Mouse (Mus musculus) kidney, adult 8-10 months (tissue): ENCODE results near the gene Denr.

Experiments
- DNase-seq, 2 experiments: peaks; one replicate each; pipeline ENCODE4 v3.0.0; 2022

Gene Denr

DNA sequence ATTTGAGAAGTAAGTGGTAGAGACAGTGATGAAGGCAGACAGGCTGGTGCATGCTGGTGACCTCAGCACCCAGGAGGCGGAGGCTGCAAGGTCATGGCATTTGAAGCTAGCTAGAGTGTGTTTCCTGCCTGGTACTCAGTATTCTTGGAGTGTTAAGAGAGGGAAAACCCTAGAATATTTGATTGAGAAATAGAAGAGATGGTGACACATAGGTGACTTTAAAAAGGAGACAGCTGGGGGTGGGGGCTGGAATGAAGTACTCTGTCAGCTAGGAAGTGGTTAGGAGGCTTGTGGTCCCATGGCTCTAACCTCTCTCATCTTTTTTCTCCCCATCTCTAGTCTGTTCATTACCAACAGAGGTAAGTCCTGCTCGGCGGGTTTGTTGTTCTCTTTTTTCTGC is 7.9 kb downstream of the Denr start:
- no peak for DNase-seq

- no peak for DNase-seq
Observed at GRCm38 (mm10) chr5:123922112-123922511, 15.1 kb downstream of the Denr start.

- DNase-seq = no peak
Observed at GRCm38 (mm10) chr5:123927118-123927517, 20.1 kb downstream of the Denr start, which contains the start of gene Gm43518. Gm43518 (plus strand) TSS chr5:123927418.

- peak; percentile 91 to 92 for DNase-seq
Observed at GRCm38 (mm10) chr5:123930508-123930989, 23.6 kb downstream of the Denr start, which contains the start of gene Ccdc62. Ccdc62 (plus strand) TSS chr5:123930679.

DNA sequence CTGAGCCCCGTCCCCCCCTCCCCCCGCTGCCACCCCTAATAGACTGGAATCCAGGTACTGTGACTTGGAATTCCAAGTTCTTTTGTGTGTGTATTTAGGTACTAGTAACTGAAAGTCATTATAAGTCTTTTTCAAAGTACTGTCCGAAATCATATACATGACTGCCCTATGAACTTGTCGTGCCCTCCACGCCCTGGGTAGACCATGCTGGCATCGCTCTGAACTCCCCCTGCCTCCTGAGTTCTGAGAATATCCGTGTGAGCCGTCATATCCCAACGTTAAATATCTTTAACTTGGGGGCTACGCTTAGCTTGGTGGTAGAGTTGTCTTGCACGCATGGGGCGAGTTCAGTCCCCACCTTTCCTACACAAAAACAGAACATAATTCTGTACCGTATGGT is 24.2 kb downstream of the Denr start:
- no peak for DNase-seq

GRCm38 (mm10) chr5:123932927-123933326 is 26.0 kb downstream of the Denr start:
- DNase-seq = no peak

DNA sequence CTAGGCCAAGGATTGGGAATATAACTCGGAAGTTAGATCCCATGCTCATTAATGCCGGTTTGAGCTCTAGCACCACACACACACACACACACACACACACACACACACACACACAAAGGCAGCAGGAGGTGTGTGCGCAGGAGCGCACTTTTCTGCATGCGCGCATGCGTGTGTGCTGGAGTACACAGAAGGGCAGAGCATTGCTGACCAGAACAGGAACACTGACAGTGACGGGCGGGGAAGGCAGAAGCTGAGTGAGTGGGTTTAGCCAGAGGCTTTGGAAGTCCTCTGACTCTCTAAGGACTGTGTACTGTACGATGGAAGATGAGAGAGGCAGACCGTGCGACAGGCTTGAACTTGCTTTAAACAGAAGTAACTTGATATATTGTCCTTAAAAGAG is 26.6 kb downstream of the Denr start:
- DNase-seq = no peak

- peak in 1 of 2 experiments; percentile 25 for DNase-seq
Observed at GRCm38 (mm10) chr5:123933957-123934591, 27.1 kb downstream of the Denr start.

DNA sequence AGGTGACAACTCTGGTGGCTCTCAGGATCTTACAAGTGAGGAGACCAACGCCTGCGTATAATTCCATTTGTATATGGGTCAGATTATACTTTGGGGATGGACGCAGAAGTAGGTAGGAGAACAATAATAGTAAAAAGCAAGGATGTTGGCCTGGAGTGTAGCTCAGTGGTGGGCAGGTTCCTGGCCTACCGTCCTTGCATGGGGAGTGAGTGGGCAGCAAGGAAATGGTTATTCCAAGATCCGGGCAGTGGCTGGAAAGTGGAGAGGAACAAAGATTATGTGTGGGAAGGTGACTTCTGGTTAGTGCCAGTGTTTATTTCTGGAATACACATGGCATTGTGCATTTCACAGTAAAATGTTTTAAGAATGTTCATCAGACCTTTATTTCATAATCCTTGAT is 29.0 kb downstream of the Denr start:
- no peak for DNase-seq

DNA sequence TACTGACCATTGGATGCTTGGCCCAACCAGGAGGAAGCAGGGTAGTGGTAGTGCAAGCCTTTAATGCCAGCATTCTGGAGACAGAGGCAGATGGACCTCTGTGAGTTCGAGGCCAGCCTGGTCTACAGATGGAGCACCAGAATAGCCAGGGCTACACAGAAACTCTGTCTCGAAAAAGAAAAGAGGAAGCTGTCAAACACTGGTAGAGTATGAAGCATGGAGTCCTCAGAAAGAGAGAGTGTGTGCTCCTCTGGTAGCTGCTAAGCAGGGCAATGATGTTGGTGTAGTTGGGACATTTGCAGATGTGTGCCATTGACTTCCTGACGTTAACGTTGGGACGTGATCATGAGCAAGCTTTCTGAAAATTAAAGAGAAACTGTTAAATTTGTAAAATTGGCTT is 31.5 kb downstream of the Denr start:
- no peak for DNase-seq

- DNase-seq = no peak
Observed at GRCm38 (mm10) chr5:123946546-123946945, 39.6 kb downstream of the Denr start.

DNA sequence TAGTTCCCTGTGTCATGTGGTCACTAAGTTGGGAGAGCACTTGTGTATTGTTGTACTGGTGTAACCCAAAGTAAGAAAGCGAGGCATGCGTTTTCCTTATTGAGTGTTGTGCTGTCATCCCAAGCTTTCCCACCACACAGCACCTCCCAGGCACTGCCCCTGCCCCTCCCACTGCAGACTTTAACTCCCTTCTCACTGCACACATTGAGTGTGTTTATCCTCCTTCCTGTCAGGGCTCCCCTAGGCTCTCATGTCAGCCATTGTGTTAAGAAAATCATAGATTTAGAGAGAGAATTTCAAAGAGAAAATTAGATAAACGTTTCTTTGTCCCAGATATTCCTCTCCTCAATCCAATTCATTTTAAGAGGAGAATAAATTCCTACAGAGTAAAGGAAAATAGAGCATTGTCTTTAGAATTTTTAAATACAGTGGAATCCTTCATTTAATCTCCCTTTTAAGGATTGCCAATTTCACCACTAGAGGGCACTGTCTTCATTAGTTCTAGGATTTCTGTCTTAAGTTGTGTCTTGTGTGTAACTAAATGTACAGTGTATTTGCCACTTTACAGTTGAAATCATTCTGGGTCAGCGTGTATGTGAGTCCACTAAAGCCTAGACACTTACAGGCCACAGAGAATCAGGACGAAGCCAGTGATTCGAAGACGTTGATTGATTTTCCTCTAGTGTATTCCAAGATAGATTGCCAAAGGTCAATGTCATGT is 40.2 kb downstream of the Denr start:
- DNase-seq = peak in 1 of 2 experiments; percentile 42

DNA sequence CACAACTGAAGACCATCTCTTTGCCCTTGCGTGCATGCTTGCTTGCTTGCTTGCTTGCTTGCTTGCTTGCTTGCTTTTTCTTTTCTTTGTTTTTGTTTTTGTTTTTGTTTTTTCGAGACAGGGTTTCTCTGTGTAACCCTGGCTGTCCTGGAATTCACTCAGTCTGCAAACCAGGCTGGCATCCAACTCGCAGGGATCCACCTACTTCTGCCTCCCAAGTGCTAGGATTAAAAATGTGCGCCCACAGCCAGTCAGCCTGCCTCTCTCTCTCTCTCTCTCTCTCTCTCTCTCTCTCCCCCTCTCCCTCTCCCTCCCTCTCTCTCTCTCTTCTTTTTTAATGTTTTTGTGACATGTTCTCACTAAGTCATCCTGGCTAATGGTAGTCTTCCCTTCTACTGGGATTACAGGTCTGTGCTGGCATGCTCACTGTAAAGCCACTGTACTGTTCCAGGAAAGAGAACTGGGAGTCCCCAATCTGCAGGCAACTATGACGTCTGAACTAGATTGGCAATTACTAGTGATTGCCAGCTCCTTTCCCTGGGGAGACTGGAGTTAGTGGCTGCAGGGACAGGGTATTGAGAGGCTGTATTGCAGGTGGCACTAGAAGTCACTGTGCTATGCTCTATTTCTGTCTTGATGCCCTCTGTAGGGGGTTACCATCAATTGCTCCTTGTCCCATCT is 45.5 kb downstream of the Denr start:
- no peak for DNase-seq

DNA sequence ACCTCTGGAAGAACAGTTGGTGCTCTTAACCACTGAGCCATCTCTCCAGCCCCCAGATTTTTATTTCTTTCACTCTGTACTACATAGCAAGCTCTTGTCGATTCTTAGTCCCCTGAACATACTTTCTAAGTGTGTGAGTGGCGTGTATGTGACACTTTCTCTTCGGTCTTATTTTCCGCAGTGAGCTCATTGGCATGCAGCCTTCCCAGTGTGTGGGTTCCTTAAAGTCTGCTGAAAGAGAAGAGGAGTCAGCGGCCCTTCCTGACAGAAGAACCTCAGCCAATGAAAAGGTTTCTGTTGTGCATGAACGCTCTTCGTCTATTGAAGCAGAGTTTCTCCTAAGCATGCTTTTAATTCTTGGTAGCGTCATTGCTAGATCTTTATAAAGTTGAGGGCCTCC is 50.2 kb downstream of the Denr start:
- DNase-seq = no peak

DNA sequence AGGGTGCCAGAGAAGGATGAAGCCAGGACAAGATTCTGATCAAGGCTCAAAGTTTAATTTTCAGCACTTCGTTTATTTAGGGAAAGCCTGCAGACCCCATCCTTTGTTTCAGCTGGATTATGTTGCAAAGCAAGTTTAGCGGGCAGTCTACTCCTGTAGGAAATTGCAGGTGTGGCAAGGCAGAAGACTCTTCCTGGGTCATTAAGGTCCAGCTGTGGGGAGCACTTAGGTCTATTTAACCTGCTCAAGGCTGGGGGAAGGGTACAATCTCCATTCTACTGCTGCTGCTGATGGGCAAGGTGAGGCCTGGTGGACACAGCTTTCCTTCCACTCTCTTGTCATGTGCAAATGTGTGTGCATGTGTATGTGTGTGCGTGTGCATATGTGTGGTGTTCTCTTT is 52.0 kb downstream of the Denr start:
- no peak for DNase-seq

DNA sequence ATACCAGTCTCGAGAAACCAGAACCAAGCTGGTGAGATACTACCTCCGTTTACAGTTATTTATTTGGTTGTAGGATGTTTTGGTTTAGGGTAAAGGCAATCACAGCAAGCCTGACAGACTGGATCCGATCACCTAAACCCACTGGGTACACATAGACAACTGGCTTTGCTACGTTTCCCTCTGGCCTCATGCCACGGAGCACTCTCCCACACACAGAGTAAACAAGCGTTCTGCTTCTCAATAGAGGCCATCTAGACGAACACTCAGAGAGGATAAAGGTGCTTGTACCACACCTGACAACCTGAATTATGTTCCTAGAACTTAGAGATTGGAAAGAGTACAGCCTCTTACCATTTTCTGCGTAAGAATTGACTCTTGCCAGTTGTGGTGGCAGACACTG is 53.2 kb downstream of the Denr start:
- DNase-seq = no peak

GRCm38 (mm10) chr5:123961046-123961445 is 54.1 kb downstream of the Denr start:
- no peak for DNase-seq

DNA sequence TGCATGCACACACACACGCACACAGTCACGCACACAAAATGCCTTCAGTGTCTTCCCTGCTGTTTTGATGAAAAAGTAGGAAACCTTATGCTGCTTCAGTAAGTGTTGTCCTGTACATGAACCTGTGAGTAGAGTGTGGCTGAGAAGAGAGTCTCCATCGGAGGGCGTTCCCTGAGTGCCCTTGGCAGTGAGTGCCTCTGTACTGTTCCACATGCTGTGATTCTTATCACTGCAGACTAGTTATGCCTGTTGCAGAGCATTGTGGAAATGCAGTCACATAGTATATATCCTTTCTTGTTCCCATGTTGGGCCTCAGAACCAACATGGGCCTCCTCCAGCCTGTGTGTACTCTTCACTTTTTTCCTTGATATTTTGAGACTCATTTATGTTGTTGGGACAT is 57.2 kb downstream of the Denr start:
- no peak for DNase-seq

DNA sequence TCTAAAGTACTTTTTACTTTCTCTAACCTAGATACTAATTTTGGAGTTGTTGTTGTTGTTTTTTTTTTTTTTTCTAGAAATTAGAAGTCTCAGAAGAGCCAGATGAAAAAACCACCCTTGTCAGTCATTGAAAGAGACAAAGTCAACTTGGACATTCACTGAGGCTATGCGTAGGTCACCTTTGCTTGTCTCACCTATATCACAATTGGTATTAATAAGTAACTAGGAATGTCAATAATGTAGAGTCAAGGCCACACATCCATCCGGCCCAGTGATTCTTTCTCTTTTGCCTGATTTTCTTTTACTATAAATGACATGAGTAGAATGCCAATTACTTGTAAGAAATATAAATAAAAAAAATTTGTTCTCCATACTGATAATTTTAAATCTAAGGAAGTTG is 59.8 kb downstream of the Denr start:
- DNase-seq = no peak

DNA sequence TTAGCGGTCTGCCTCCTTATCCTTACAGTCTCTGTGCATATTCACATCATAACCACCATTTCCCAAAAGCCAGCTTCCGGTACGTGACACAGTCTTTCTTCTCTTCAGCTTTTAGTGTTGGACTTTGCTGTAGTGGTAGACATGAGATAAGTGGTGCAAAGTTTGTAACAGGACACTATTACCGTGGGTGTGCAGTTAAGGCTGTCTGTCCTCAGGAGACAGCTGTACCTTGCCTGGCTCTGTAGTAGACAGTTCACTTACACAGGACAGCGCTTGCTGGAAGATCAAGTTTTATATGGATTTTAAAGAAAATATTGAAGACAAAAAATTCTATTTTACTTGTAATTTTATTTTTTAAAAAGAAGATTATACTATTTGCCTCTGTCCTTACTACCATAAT is 61.5 kb downstream of the Denr start:
- DNase-seq = no peak

- peak; percentile 71 to 77 for DNase-seq
Observed at GRCm38 (mm10) chr5:123969216-123969615, 62.2 kb downstream of the Denr start.

DNA sequence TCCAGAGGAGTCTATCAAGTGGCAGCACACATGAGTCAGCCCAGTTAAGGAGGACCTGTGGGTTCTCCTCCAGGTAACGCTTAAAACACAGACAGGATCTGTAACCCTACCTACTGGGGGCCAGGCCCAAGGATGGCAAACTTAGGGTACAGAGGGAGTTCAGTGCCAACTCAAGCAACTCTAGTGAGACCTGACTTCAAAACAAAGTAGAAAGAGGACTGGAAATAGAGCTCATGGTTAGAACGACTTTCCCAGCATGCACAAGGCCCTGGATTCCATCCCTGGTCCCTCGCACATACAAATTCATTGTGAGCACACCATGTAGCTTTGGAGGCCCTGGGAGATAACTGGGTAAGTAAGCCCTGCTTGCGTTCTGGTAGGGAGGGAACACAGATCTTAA is 63.6 kb downstream of the Denr start:
- no peak for DNase-seq

GRCm38 (mm10) chr5:123972453-123972852 is 65.5 kb downstream of the Denr start:
- no peak for DNase-seq
